Mouse (Mus musculus) midbrain, embryonic 16.5 days (tissue): ENCODE results near the gene Pigl. TPM values are rescaled to one million over a fixed set of nuclear protein-coding genes. Genes with fewer than 3 reads are reported as not detected.

Source experiments
- ATAC-seq: fragments of 200-750 bp; cut with Nextera tagmentation; 2 replicates; pipeline ENCODE4 v1.8.0; 2017; ENCODE audit warnings: moderate TSS enrichment
- H3K27ac ChIP-seq: fragments of 300-500 bp; sonication (generic); 2 replicates; pipeline ENCODE4 v1.5.1; 2014; ENCODE audit warnings: mild to moderate bottlenecking, low read length, mixed read lengths
- H3K27me3 ChIP-seq: fragments of 300-500 bp; sonication (generic); 2 replicates; pipeline ENCODE4 v1.6.1; 2014; ENCODE audit warnings: low read depth, low read length, mixed read lengths; ENCODE audit not compliant: control insufficient read depth, insufficient read depth
- H3K36me3 ChIP-seq: fragments of 300-500 bp; sonication (generic); 2 replicates; pipeline ENCODE4 v1.6.1; 2014; ENCODE audit warnings: mild to moderate bottlenecking, low read length, moderate library complexity, mixed read lengths; ENCODE audit not compliant: control insufficient read depth, insufficient read depth
- H3K4me1 ChIP-seq: fragments of 300-500 bp; sonication (generic); 2 replicates; pipeline ENCODE4 v1.6.1; 2014; ENCODE audit warnings: mild to moderate bottlenecking, low read length, mixed read lengths; ENCODE audit not compliant: control insufficient read depth, insufficient read depth
- H3K4me2 ChIP-seq: fragments of 300-500 bp; sonication (generic); 2 replicates; pipeline ENCODE4 v1.6.1; 2014; ENCODE audit warnings: mild to moderate bottlenecking, low read length, mixed read lengths
- H3K4me3 ChIP-seq: fragments of 300-500 bp; sonication (generic); 2 replicates; pipeline ENCODE4 v1.5.1; 2014; ENCODE audit warnings: low read depth, mild to moderate bottlenecking, low read length, moderate library complexity, mixed read lengths
- H3K9ac ChIP-seq: fragments of 300-500 bp; sonication (generic); 2 replicates; pipeline ENCODE4 v1.6.1; 2014; ENCODE audit warnings: low read depth, low read length, mixed read lengths
- H3K9me3 ChIP-seq: fragments of 300-500 bp; sonication (generic); replicated peaks from 2 replicates; pipeline ENCODE4 v1.6.1; 2014; ENCODE audit warnings: mild to moderate bottlenecking, low read length, mixed read lengths; ENCODE audit not compliant: control insufficient read depth, poor library complexity, severe bottlenecking
- WGBS: fragments of 180-500 bp; shearing (Covaris S2); extraction: QIAGEN DNeasy Blood & Tissue Kit; methylation state at CpG from one replicate; pipeline ENCODE4 v1.1.7; 2014; 5-methylcytosine and 5-hydroxymethylcytosine counted together
- polyA plus RNA-seq: library from polyadenylated mRNA; unstranded; fragments of >200 nt; fragmentation: Nextera tagmentation; extraction: Ambion mirVana; gene quantifications from 2 replicates; pipeline ENCODE4 v1.2.1, GENCODE M21; 2015

Gene Pigl
- polyA plus RNA-seq, 1 experiment from 2014 or later: 9.3 TPM

DNA sequence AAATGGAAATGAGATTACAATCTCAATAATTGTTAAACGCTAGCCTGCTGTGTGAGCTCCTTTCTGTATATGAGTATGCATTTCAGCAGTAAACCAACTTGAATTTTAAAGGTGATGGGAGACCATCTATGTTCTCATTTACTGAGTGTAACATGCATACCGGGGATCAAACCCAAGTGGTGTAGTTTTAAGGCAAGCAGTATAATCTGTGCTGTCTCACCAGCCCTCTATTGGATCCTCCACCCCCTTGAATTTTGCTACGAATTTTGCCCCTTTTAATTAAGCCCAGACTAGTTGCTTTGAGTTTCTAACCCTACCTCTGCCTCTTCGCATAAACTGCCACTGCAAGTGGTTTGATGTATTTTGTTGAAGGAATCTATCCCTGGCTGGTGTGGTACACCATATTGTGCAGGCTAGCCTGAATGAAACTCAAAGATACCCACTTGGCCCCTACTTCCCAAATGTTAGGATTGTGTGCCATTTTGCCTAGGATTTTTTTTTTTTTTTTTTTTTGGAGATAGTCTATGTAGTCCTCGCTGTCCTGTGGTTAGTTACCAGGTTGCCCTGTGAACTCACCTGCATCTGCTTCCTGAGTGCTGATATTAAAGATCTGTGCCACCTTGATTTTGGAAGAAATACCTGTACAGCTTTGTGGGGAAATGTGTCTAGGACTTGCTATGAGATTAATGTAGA is 96.0 kb downstream of the Pigl start:
- Histone ChIP-seq H3K27ac (no peak overlapping the region), H3K27me3 (no peaks in the 10 kb centered on the region), H3K36me3 (no peaks in the 10 kb centered on the region), H3K9ac (no peak overlapping the region; the same call in 1 of the 2 replicates), H3K4me2 (peak overlapping the region; percentile 99), H3K4me3 (peak overlapping the region; percentile 53), H3K9me3 (no peaks in the 10 kb centered on the region), H3K4me1 (peaks cover 37% of the 10 kb centered on the region)
- 70% methylated on average over 5 of the region's 5 CpGs for WGBS
- no peak for ATAC-seq

DNA sequence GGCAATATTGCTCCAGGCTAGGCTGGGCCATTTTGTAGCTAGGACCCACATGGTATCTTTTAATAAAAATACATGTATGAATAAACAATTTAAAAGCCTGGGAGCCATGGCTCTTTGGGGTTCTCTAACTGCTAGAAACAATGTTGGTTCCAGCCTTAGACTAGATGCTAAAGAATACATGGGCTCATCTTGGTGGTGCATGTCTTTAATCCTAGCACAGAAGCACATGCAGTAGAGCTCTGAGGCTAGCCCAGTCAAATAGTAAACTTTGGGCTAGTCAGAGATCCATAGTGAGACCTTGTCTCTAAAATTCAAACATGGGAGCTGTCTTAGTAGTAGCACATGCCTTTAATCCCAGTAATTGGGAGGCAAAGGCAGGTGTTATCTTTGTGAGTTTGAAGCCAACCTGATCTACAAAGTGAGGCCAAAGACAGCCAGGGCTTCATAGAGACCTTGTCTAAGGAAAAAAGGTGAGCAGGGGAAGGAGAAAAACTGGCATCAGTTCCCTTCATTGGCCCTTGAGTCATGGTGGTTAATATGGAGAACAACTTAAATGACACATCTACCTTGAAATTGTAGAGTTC is 96.8 kb downstream of the Pigl start:
- no peaks in the 10 kb centered on the region for H3K9me3 ChIP-seq
- no peak for ATAC-seq
- no peaks in the 10 kb centered on the region for H3K36me3 ChIP-seq
- H3K27ac ChIP-seq: no peak overlapping the region
- H3K4me2 ChIP-seq: peak overlapping the region; percentile 99
- H3K27me3 ChIP-seq: no peaks in the 10 kb centered on the region
- H3K4me1 ChIP-seq: peaks cover 33% of the 10 kb centered on the region
- H3K9ac ChIP-seq: no peak overlapping the region
- peak overlapping the region; percentile 53; the same call in 1 of the 2 replicates for H3K4me3 ChIP-seq

DNA sequence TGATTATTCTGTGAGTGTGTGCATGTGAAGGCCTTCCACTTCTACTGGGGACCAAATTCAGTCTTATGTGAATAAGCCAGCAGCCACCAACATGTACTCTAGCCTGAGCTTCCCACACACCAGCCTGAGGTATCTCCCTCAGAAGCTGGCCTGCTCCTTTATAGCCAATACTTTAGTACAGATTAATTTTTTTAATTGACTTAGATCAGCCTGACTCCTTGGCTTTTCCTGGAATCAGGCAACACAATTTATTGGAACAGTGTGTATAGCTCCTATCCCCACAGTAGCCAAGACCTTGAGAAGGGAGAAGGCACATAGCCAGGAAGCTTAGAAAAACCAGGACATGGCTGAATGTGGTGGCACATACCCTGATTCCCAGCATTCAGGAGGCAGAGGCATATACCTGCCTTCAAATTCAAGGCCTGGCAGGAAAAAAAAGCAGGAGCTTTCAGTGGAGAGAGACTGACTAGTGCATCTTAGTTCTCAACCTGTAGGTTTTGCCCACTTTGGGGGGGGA is 97.7 kb downstream of the Pigl start:
- no peak for ATAC-seq
- Histone ChIP-seq H3K4me1 (peaks cover 33% of the 10 kb centered on the region), H3K9me3 (no peaks in the 10 kb centered on the region), H3K4me3 (no peak overlapping the region), H3K9ac (no peak overlapping the region), H3K27me3 (no peaks in the 10 kb centered on the region), H3K36me3 (no peaks in the 10 kb centered on the region), H3K27ac (no peak overlapping the region), H3K4me2 (no peak overlapping the region)

DNA sequence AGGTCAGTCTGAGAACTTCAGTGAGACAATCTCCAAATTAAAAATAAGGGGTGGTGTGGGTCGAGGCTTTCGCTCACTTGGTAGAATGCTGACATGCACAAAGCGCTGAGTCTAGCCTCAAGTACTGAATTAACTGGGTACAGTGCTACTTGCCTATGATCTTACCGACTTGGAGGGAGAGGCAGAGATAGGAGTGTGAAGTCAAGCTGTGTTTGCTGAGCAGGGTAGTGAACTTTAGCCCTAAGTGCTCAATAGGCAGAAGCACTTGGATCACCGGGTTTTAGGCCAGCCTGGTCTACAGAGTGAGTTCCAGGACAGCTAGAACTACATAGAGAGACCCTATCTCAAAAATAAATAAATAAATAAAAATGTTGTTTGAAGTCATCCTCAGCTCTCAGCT is 98.9 kb downstream of the Pigl start:
- WGBS: 73% methylated on average over 5 of the region's 5 CpGs
- peaks cover 33% of the 10 kb centered on the region for H3K4me1 ChIP-seq

DNA sequence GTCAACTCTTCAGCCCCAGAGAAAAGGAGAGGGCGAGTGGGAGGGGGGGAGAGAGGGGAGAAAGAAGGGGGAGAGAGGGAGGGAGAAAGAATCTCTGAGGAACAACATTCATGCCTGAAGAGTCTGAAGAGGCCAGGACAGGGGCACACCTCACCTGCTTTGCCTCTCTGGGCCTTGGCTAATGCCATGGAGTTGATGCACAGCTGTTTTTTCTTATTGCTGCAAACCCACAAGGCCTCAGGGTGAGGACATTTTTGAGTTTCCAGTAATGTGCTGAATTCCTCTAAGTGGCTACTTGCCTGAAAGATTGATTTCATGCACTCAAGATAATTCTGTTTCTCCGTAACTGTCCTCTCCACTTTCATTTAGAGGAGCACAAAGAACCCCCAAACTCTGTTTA is 99.9 kb downstream of the Pigl start:
- no peak for ATAC-seq
- H3K27ac ChIP-seq: no peak overlapping the region
- H3K9me3 ChIP-seq: no peaks in the 10 kb centered on the region
- H3K27me3 ChIP-seq: no peaks in the 10 kb centered on the region
- H3K4me1 ChIP-seq: peaks cover 31% of the 10 kb centered on the region
- H3K4me2 ChIP-seq: no peak overlapping the region
- 72% methylated on average over 2 of the region's 2 CpGs for WGBS
- H3K4me3 ChIP-seq: no peak overlapping the region
- H3K9ac ChIP-seq: no peak overlapping the region
- H3K36me3 ChIP-seq: no peaks in the 10 kb centered on the region

More for the DNA sequence above, 98.9 kb downstream of the Pigl start:
- no peak for ATAC-seq
- Histone ChIP-seq H3K27ac (no peak overlapping the region), H3K27me3 (no peaks in the 10 kb centered on the region), H3K9ac (no peak overlapping the region), H3K4me2 (no peak overlapping the region), H3K9me3 (no peaks in the 10 kb centered on the region), H3K4me3 (no peak overlapping the region), H3K36me3 (no peaks in the 10 kb centered on the region)

DNA sequence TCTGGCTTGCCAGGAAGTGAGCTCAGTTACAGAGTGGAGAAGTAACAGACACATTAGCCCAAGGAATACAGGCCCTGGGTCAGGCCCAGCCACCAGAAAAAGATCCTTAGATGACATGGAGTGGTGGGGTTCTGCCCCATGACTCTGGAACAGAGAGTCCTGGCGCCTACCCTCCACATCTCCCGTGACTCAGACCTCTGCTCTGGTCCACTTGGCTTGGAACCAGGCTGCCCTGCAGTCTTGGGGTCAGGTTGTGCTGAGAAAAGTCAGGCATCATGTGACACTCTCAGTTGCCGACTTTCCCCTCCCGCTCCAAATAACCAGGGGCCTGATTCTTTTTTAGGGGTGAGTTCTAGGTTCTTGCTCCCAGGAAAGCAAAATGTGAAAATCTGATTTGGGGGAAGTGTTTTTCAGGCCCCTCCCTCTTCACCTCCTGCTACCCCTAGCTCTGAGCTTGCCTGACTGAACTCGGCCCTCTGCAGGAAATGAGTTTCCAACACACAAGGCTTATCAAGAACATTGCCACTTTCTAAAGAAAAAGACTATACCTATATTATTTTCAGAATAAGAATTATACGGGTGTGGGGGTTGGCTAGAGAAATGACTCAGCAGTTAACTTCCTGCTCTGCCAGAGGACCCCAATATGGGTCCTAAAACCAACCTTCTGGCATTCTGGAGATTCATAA is 100.8 kb downstream of the Pigl start:
- Histone ChIP-seq H3K4me2 (no peak overlapping the region), H3K36me3 (no peaks in the 10 kb centered on the region), H3K27ac (no peak overlapping the region), H3K4me1 (peaks cover 22% of the 10 kb centered on the region), H3K4me3 (no peak overlapping the region), H3K27me3 (no peaks in the 10 kb centered on the region), H3K9ac (no peak overlapping the region), H3K9me3 (no peaks in the 10 kb centered on the region)
- WGBS: 73% methylated on average over 6 of the region's 6 CpGs
- ATAC-seq: no peak

DNA sequence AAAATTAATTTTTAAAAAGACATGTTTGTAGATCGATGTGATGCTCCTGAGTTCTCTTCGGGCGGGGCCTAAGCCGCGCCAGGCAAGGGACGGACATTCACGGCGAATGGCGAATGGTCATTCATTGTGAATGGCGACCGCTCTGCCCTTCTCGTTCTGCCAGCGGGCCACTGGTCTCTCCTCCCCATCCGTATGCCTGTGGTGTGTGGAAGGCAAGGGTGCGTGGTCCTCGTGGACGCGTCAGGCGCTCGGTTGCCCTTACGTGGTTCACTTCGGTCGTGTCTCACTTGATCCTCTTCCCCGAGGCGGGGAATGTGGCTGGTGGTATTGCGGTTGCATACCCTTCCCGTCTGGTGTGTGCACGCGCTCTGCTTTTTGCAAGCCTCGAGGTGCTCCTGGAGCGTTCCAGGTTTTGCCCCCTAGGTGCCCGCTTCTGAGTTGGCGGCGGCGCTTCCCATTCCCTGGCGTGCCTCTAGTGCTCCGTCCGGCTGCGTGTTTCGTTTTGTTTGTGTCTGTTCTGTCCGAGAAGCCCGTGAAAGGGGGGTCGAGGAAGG is 102.3 kb downstream of the Pigl start:
- peaks cover 7% of the 10 kb centered on the region for H3K4me1 ChIP-seq
- H3K4me2 ChIP-seq: peak overlapping the region; percentile 53
- WGBS: 28% methylated on average over 43 of the region's 43 CpGs
- no peak for ATAC-seq
- peak overlapping the region; percentile 31 for H3K4me3 ChIP-seq
- no peaks in the 10 kb centered on the region for H3K36me3 ChIP-seq
- H3K9ac ChIP-seq: no peak overlapping the region
- no peaks in the 10 kb centered on the region for H3K27me3 ChIP-seq
- no peak overlapping the region for H3K27ac ChIP-seq
- no peaks in the 10 kb centered on the region for H3K9me3 ChIP-seq

DNA sequence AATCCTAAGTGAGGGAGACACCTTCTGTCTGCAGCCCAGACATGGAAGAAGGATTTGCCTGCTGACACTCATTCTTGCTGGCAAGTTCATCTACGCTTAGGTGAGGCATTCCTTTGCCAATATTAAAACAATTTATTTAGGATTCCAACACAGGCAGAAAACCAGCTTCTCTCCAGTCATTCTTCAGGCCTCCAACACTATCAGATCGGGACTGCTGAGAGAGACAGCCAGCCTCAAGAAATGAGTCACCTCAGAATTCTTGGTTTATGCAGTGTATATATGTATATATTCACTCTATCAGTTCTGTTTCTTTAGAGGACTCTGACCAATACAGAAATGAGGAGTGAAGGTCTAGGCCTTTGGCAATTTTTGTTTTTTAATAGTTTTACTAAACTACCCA is 105.3 kb downstream of the Pigl start:
- Histone ChIP-seq H3K4me2 (no peak overlapping the region), H3K9me3 (no peaks in the 10 kb centered on the region), H3K4me3 (no peak overlapping the region), H3K9ac (no peak overlapping the region), H3K27me3 (no peaks in the 10 kb centered on the region), H3K36me3 (no peaks in the 10 kb centered on the region), H3K27ac (no peak overlapping the region), H3K4me1 (no peaks in the 10 kb centered on the region; the same call in 1 of the 2 replicates)
- WGBS: 90% methylated on average over 2 of the region's 2 CpGs
- ATAC-seq: no peak
